In the genomic region with DNA sequence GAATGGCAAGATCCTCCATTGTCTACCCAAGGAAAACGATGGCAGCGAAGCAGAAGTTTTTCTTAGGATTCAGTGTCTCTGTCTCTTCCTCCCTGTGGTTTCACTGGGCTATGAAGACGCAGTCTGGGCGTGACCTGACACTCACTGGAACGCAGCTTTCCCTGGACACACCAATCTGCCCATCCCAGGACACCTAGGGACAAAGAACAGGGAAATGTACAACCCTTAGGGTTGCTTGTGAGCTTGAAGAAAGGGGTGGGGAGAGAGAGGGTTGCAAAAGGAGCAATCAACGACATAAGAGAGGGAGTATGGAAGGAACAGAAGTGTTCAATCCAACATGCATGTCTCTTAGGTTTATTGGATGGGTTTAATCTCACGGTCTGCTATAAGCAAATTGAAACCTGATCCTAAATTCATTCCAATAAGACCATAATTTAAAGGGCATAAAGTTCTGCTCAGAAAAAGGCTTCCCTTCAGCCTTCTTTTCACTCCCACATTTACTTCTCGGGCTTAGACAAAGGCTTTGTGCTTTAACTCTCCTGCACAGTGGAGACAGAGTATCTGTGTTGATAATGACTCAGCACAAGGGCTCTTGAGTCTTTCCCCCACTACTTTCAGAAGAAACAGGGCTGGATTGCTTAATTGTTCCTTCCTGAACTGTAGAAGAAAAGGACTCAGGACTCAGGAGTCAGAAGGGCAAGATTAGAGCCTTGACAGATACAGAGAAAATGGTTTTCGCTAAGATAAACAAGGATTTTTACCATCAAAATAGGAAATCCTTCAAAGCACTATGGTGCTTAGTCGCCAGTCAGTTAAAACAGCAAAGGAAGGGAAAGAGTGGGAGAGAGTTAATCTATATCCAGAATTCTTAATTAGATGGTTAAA, we compare ENCODE assay signal across 9 mouse cellular contexts.
DNase-seq lines count a peak whose midpoint lies in the region; ATAC-seq and TF ChIP-seq lines count a peak whose summit lies in the region.
"Had no signal": no experiment of that assay in that cellular context is flagged by ENCODE, and none has a peak within 500 bp of the region (broad histone marks: within the 10 kb centered on the region; RNA-seq: fewer than 3 reads in every experiment).

No protein-coding gene starts in this region.

- 27% methylated on average over 10 of the region's 10 CpGs for WGBS in forebrain, embryonic 12.5 days
- 33% methylated on average over 10 of the region's 10 CpGs for WGBS in forebrain, embryonic 15.5 days
- whole genome bisulfite sequencing in liver, embryonic 14.5 days (ENCODE audit: insufficient replicate concordance) = 18% methylated on average over 10 of the region's 10 CpGs

- no peak overlapping the region for H3K4me2 ChIP-seq in forebrain, embryonic 12.5 days
- H3K4me2 ChIP-seq in forebrain, embryonic 15.5 days (replicated peaks) = no peak overlapping the region
- H3K4me2 ChIP-seq in liver, embryonic 14.5 days (ENCODE audit: low read depth) = peak overlapping the region; percentile 53
- H3K4me2 ChIP-seq: embryonic facial prominence, embryonic 15.5 days had no signal

- intact Hi-C loops in gastrocnemius, postnatal 14 days (cut with DNase I; ENCODE audit: low total_unique reads) = no loop called here

- DNase-seq in 416B (ENCODE audit: low read depth) = peak; percentile 96
- DNase-seq in embryo, embryonic 9.5 days (ENCODE audit: extremely low spot score) = peak; percentile 18
- DNase-seq in liver, embryonic 14.5 days (ENCODE audit: low read depth in 3 of 3, low spot score in 3 of 3) = no peak
- DNase-seq in gastrocnemius, postnatal 14 days = no peak
- no peak for DNase-seq in urinary bladder, postnatal 10 days (ENCODE audit: low spot score)

- TF ChIP-seq CTCF in liver, embryonic 14.5 days (IDR thresholded peaks at IDR 0.05; ENCODE audit: low read depth) = no peak

- H3K27ac ChIP-seq in forebrain, embryonic 12.5 days = peak overlapping the region; percentile 54; the same call in 1 of the 2 replicates
- H3K27ac ChIP-seq in forebrain, embryonic 15.5 days (replicated peaks) = no peak overlapping the region
- peak overlapping the region; percentile 55 for H3K27ac ChIP-seq in liver, embryonic 14.5 days
- H3K27ac ChIP-seq: embryonic facial prominence, embryonic 15.5 days had no signal

- H3K4me1 ChIP-seq in forebrain, embryonic 12.5 days = peaks cover 7% of the 10 kb centered on the region; the same call in 1 of the 2 replicates
- peaks cover 5% of the 10 kb centered on the region for H3K4me1 ChIP-seq in forebrain, embryonic 15.5 days
- H3K4me1 ChIP-seq in liver, embryonic 14.5 days (replicated peaks; ENCODE audit: control insufficient read depth in 2 of 2, insufficient read depth in 2 of 2, low read length in 1 of 2) = peaks cover 26 to 28% of the 10 kb centered on the region in 2 experiments
- H3K4me1 ChIP-seq: embryonic facial prominence, embryonic 15.5 days had no signal

- no peaks in the 10 kb centered on the region for H3K36me3 ChIP-seq in forebrain, embryonic 12.5 days (replicated peaks)
- H3K36me3 ChIP-seq in forebrain, embryonic 15.5 days = no peaks in the 10 kb centered on the region
- H3K36me3 ChIP-seq in liver, embryonic 14.5 days (replicated peaks; ENCODE audit: control insufficient read depth, insufficient read depth, low read depth) = no peaks in the 10 kb centered on the region
- H3K36me3 ChIP-seq: embryonic facial prominence, embryonic 15.5 days had no signal

- no peak overlapping the region for H3K9ac ChIP-seq in forebrain, embryonic 12.5 days
- H3K9ac ChIP-seq in forebrain, embryonic 15.5 days (replicated peaks) = no peak overlapping the region
- H3K9ac ChIP-seq in liver, embryonic 14.5 days (replicated peaks) = 0 out of 2 replicates have a peak overlapping the region, but pooled peaks have one; percentile 9
- H3K9ac ChIP-seq: embryonic facial prominence, embryonic 15.5 days had no signal

- no peak overlapping the region for H3K4me3 ChIP-seq in forebrain, embryonic 12.5 days (replicated peaks)
- H3K4me3 ChIP-seq in forebrain, embryonic 15.5 days = no peak overlapping the region
- H3K4me3 ChIP-seq in liver, embryonic 14.5 days (ENCODE audit: insufficient read depth in 1 of 2, low read depth in 2 of 2, low read length in 2 of 2) = no peak overlapping the region
- H3K4me3 ChIP-seq: embryonic facial prominence, embryonic 15.5 days had no signal

- no peak for TF ChIP-seq EP300 in liver, embryonic 14.5 days (IDR thresholded peaks at IDR 0.05; ENCODE audit: low read depth)

- no peak for ATAC-seq in forebrain, embryonic 12.5 days (ENCODE audit: low FRiP score)
- ATAC-seq in forebrain, embryonic 15.5 days (replicated peaks) = no peak
- peak; percentile 80 for ATAC-seq in liver, embryonic 14.5 days (ENCODE audit: insufficient read depth)
- ATAC-seq in CD4-positive, CD25-positive, alpha-beta regulatory T cell, adult 4 months = no peak

- no peaks in the 10 kb centered on the region for H3K9me3 ChIP-seq in forebrain, embryonic 12.5 days
- no peaks in the 10 kb centered on the region for H3K9me3 ChIP-seq in forebrain, embryonic 15.5 days
- H3K9me3 ChIP-seq in liver, embryonic 14.5 days (ENCODE audit: control insufficient read depth, low read length) = no peaks in the 10 kb centered on the region
- H3K9me3 ChIP-seq: embryonic facial prominence, embryonic 15.5 days had no signal

- H3K27me3 ChIP-seq in forebrain, embryonic 12.5 days = no peaks in the 10 kb centered on the region
- H3K27me3 ChIP-seq in forebrain, embryonic 15.5 days = no peaks in the 10 kb centered on the region
- H3K27me3 ChIP-seq in liver, embryonic 14.5 days (ENCODE audit: control insufficient read depth, insufficient read depth, low read length) = no peaks in the 10 kb centered on the region
- H3K27me3 ChIP-seq: embryonic facial prominence, embryonic 15.5 days had no signal

Comparison
In these comparisons a context has a peak if more than half of its experiments do, and no peak if none do; other contexts are left out.
1. DNase-seq: peak in 416B (single experiment) and embryo, embryonic 9.5 days (single experiment); none in liver, embryonic 14.5 days (0 of 3), gastrocnemius, postnatal 14 days (single experiment) and urinary bladder, postnatal 10 days (single experiment).